Mouse (Mus musculus) CH12F3 (cell line): ENCODE results near the gene AF067063.
"Not testable (repeated sequence)": the region's sequence is repeated elsewhere in the genome, so short reads cannot be mapped to it uniquely, and the experiment has no call there.

Experiments used
- in situ Hi-C: fragments of 300-500 bp; cut with MboI; formaldehyde crosslinking; loops from 2 replicates; pipeline ENCODE4 v1.14.3; 2020; ENCODE audit warnings: low sequenced_read_pairs

The AF067063 gene

DNA sequence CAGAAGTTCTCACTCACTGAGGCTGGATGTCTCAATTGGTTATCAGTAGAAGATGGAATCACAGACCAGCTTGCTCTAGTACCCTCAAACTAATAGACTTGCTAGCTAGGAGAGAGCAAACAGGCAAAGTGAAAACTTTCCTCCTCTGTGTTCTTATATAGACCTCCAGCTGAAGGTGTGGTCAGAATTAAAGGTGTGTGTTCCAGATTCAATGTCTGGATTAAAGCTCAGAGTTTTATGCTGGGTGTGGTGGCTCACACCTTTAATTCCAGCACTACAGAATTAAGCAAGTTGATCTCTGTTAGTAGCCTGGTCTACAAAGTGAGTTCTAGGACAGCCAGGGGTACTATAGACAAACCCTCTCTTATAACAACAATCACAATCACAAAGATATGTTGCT lies at the start of gene AF067063:
TSS of gene AF067063 (minus strand) at position 101 of the 400 bp plus-strand sequence.
- in situ Hi-C loops: not testable (repeated sequence)

DNA sequence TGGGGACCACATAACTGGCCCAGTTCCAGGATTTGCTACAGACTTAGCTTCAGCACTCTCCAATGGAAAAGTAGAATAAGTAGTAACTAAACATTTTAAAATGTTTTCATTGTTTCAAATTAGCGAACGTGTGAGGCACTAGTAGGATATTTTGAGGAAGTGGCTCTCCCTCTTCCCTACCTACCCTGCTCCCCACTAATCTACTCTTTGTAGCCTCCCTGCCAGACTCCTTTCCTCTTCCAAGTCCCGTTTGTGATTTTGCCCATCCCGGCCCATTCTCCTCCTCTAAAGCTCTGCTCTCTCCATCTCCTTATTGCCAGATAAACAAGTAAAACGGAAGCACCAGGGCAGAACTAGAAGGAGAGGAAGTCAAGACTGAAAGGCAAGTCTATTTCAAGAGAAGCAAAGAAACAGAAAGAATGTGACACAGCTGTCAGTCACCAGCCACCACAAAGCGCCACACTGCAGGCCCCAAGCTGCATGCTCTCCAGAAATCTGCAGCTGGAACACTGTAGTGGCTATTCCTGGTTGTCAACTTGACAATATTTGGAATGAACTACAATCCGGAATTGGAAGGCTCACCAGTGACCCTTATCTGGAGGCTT lies 34.5 kb upstream of the AF067063 start:
- in situ Hi-C loops: not testable (repeated sequence)

GRCm38 (mm10) chr13:119862399-119862798 lies 32.4 kb upstream of the AF067063 start:
- in situ Hi-C loops: not testable (repeated sequence)

DNA sequence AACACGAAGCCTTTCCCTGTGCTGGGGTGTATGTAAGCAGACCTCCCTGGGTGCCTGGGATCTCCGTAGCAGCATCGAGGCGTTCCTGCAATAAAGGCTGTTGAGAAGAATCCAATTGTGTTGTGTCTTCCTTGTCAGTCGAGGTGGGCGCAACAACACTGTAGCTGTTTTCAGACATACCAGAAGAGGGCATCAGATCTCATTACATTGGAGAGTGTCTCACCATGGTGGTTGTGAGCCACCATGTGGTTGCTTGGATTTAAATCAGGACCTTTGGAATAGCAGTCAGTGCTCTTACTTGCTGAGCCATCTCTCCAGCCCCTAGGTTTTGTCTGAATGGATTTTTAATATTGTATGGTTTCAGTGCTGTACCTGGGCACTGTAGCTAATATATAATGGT lies 10.0 kb upstream of the AF067063 start:
- in situ Hi-C loops: not testable (repeated sequence)

GRCm38 (mm10) chr13:119837719-119838337 lies 7.8 kb upstream of the AF067063 start:
- in situ Hi-C loops: not testable (repeated sequence)

DNA sequence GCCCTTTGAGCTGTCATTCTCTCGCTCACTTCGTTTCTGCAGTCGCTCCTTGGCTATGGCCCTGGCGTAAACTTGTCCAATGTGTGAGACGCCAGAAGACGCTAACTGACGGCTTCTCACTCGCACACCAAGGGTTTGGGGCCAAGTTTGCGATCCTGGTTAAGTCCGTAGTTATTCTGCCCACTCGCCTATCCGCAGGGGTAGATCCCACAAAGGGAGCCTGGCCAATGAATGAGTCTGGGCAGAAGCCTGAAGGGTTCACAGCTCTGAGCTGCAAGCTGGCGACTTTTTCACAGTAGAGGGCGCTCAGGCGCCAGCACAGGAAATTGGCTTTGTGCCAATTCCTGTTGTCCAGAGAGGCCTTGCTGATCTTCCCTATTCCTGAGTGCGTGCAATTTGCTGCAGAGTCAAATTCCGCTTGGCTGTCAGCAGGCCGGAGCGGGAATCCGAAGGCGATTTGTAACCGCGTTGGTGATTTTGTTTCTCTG lies 6.4 kb upstream of the AF067063 start:
- in situ Hi-C loops: not testable (repeated sequence)

DNA sequence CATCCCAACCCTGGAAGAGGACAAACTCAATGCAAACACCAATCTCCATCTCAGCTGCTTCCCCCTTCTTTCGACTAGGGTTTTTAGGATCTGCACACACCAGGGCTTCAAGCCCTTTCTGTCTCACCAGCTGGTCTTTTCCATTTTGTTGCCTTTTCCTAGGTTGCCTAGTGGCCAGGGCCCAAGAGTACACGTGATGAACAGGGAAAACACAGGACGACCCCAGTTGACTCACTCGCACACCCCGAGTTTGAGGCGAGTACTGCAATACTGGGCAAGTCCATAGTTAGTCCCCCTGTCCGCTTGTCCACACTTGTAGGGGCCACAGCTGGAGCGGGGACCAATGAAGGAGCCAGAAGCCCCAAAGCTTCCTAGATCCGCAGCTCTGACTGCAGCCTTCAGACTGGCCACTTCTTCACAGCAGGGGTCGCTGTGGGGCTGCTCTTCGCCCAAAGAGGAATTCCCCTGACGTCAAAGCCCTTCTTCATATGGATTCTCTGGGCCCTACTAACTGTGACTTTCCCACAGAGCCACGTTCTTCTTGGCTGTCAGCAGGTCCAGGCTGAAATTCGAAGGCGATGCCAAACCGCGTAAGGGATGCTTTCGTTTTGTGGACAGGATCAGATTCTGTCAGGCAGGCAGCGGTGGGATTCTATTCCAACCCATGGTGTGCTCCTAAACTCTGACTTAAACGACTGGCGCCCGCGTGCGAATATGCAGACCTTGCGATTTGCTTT lies 5.5 kb upstream of the AF067063 start, which contains the start of gene D13Ertd608e:
TSS of gene D13Ertd608e (plus strand) at position 687 of the 737 bp plus-strand sequence.
- in situ Hi-C loops: not testable (repeated sequence)

DNA sequence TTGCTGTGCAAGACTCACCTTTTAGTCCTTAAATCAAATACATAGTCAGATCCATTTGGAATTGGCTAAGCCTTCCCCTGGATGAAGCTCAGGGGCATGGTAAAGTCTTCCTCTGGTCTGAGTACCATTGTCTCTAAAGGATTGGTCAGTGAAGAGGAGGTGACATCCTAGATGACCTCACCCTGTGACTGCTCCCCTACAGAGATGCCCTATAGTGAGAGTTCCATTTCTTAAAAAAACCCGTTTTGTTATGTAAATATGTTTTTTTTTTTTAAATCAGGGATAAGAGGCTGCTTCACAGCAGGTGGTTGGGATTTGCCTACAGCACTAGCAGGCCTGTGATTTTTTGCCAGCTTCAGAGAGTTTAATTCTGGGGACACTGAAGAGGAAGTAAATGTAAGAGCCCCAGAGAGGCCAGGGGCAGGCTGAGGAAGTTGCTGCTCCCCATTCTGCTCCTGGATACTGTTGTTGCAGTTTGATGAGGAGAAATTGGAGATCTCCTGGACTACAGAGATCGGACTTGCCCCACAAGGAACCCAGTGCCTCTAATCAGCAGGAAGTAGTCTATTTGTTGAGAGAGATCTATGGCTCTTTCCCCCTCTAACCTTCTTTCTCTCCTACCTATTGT lies 12.3 kb downstream of the AF067063 start:
- in situ Hi-C loops: no loop called here

DNA sequence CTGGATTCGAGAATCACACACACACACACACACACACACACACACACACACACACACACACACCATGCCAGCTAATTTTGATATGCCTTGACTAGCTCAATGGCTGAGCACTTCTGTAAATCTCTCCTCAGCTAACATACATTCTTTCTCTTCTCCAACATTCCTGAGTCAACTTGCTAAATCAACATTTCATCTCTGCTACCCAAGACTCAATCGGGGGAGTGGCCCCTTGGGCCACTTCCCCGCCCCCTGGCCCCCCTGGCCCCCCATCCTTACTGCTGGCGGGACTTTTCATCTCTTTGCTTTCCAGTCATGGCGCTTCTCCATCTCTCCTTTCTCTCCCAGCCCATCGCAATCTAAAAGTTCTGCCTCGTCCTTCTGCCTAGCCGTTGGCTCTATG lies 13.2 kb downstream of the AF067063 start:
- in situ Hi-C loops: no loop called here

- in situ Hi-C loops: no loop called here
These were observed 20.0 kb downstream of the AF067063 start for GRCm38 (mm10) chr13:119810031-119810430.

DNA sequence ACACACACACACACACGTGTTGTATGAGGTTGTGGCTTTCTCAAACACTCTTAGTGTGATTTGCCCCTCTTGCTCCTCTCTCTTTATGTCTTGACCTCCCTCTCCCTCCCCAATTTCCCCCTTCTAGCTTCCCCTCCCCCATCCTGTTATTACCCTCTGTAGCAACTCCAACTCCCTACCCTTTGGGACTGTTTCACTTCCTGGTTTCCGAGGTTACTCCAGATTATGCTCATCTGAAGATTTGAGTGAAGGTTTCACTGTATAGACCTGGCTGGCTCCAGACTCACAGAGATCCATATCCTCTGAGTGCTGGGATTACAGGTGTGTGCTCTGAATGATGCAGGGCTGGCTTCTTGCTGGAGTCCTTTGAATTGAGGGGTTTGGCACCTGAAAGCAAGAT lies 21.1 kb downstream of the AF067063 start:
- in situ Hi-C loops: no loop called here

- in situ Hi-C loops: no loop called here
These were observed 32.4 kb downstream of the AF067063 start for GRCm38 (mm10) chr13:119797656-119798055.

GRCm38 (mm10) chr13:119792791-119793404 lies 37.1 kb downstream of the AF067063 start:
- in situ Hi-C loops: no loop called here

DNA sequence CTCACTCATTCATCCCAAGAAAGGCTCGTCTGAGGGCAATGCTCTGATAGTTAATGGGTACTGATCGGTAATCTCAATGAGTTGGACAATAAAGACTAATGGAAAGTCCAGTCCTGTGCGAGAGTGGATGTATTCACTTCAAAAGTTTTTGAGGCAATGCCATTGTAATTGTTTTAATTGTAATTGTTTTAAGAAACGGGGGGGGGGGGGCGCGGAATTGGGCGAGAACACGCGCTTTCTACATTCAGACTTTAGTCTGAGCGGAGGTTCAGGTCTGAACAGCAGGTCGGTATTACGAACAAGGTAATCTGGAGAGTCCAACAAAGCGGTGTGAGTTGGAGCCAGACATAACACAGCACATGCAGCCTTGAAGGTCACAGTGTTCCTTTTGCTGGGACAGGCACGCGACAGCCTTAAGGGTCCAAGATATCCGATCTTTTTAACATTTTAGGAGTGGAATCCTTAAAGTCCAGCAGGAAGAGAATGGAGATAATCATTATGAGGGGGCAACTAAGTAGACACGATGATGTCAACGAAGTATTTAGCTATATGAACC lies 38.4 kb downstream of the AF067063 start:
- in situ Hi-C loops: no loop called here

GRCm38 (mm10) chr13:119790761-119791579 lies 39.0 kb downstream of the AF067063 start, which contains the start of gene Zfp131:
TSS of gene Zfp131 (minus strand) at chr13:119790889.
- in situ Hi-C loops: no loop called here

- in situ Hi-C loops: no loop called here
These were observed 39.9 kb downstream of the AF067063 start for GRCm38 (mm10) chr13:119789851-119790717.

- in situ Hi-C loops: no loop called here
These were observed 46.4 kb downstream of the AF067063 start for GRCm38 (mm10) chr13:119783581-119783980.
